ENCODE assay signal across 17 mouse cellular contexts in the genomic region with DNA sequence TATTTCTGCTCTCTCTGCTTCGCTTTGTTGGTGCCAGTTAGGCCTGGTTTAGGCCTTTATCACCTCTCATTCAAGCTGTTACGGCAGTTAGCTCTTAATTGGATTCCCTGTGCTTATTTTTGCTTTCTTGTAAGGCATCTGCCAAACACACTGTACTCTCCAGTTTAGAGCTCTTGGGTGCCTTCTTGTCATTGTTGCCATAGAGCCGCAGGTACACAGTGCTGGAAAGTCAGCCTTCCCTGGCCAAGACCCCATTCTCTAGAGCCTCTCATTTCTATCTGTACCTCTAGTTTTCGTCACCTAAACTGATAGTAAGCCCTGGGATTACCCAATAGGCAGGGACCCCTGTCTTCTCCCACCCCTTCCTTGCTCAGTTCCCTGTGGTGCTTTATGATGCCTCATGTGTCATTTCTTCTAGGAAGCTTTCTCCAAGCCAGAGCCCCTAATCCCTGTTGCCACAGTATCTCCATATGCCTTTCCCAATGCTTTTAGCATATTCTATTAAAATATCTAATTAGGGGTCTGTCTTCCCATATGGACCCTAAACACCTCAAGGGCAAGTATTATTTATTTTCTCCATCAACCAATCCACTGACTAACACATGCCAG.
DNase-seq lines count a peak whose midpoint lies in the region; ATAC-seq and TF ChIP-seq lines count a peak whose summit lies in the region.
"Had no signal": no experiment of that assay in that cellular context is flagged by ENCODE, and none has a peak within 500 bp of the region (broad histone marks: within the 10 kb centered on the region; RNA-seq: fewer than 3 reads in every experiment).

No protein-coding gene starts in this region.

- no peak overlapping the region for H3K4me3 ChIP-seq in forebrain, embryonic 14.5 days (ENCODE audit: low read depth, low read length)
- no peak overlapping the region for H3K4me3 ChIP-seq in forebrain, embryonic 11.5 days (ENCODE audit: low read depth, low read length)
- no peak overlapping the region for H3K4me3 ChIP-seq in midbrain, embryonic 11.5 days (ENCODE audit: low read depth, low read length)
- H3K4me3 ChIP-seq in midbrain, embryonic 16.5 days (ENCODE audit: low read depth, low read length) = no peak overlapping the region
- no peak overlapping the region for H3K4me3 ChIP-seq in hindbrain, postnatal 0 days (ENCODE audit: low read length)
- H3K4me3 ChIP-seq: embryonic facial prominence, embryonic 13.5 days; heart, embryonic 12.5 days; hindbrain, embryonic 15.5 days had no signal

- no peaks in the 10 kb centered on the region for H3K36me3 ChIP-seq in forebrain, embryonic 14.5 days (ENCODE audit: control insufficient read depth, insufficient read depth, low read length)
- H3K36me3 ChIP-seq in forebrain, embryonic 11.5 days (ENCODE audit: control insufficient read depth, insufficient read depth, low read length) = no peaks in the 10 kb centered on the region
- H3K36me3 ChIP-seq in midbrain, embryonic 11.5 days (ENCODE audit: control insufficient read depth, insufficient read depth, low read length) = no peaks in the 10 kb centered on the region
- H3K36me3 ChIP-seq in midbrain, embryonic 16.5 days (ENCODE audit: control insufficient read depth, insufficient read depth, low read length) = no peaks in the 10 kb centered on the region
- H3K36me3 ChIP-seq in hindbrain, postnatal 0 days (ENCODE audit: insufficient read depth, low read length) = no peaks in the 10 kb centered on the region
- H3K36me3 ChIP-seq: embryonic facial prominence, embryonic 13.5 days; heart, embryonic 12.5 days; hindbrain, embryonic 15.5 days had no signal

- no peak overlapping the region for H3K9ac ChIP-seq in forebrain, embryonic 14.5 days (ENCODE audit: low read length)
- H3K9ac ChIP-seq in forebrain, embryonic 11.5 days (ENCODE audit: low read length) = no peak overlapping the region
- H3K9ac ChIP-seq in midbrain, embryonic 11.5 days (ENCODE audit: low read length) = no peak overlapping the region
- no peak overlapping the region for H3K9ac ChIP-seq in midbrain, embryonic 16.5 days (ENCODE audit: low read depth, low read length)
- no peak overlapping the region for H3K9ac ChIP-seq in hindbrain, postnatal 0 days (replicated peaks; ENCODE audit: low read length)
- H3K9ac ChIP-seq: embryonic facial prominence, embryonic 13.5 days; heart, embryonic 12.5 days; hindbrain, embryonic 15.5 days had no signal

- H3K4me1 ChIP-seq in forebrain, embryonic 14.5 days (ENCODE audit: control insufficient read depth, insufficient read depth, low read length) = no peaks in the 10 kb centered on the region
- H3K4me1 ChIP-seq in forebrain, embryonic 11.5 days (replicated peaks; ENCODE audit: control insufficient read depth, insufficient read depth, low read length) = no peaks in the 10 kb centered on the region
- H3K4me1 ChIP-seq in midbrain, embryonic 11.5 days (ENCODE audit: control insufficient read depth, insufficient read depth, low read length) = no peaks in the 10 kb centered on the region
- no peaks in the 10 kb centered on the region for H3K4me1 ChIP-seq in midbrain, embryonic 16.5 days (ENCODE audit: control insufficient read depth, insufficient read depth, low read length)
- H3K4me1 ChIP-seq in hindbrain, postnatal 0 days (ENCODE audit: insufficient read depth, low read length) = no peaks in the 10 kb centered on the region
- H3K4me1 ChIP-seq: embryonic facial prominence, embryonic 13.5 days; heart, embryonic 12.5 days; hindbrain, embryonic 15.5 days had no signal

- ATAC-seq in forebrain, embryonic 14.5 days = peak; percentile 46
- no peak for ATAC-seq in forebrain, embryonic 11.5 days (replicated peaks; ENCODE audit: low FRiP score)
- ATAC-seq in midbrain, embryonic 11.5 days (ENCODE audit: low FRiP score) = no peak
- ATAC-seq in midbrain, embryonic 16.5 days = no peak
- ATAC-seq in hindbrain, postnatal 0 days = peak; percentile 51
- ATAC-seq in erythroblast, adult 5-6 weeks (replicated peaks; ENCODE audit: low FRiP score, poor library complexity, severe bottlenecking) = no peak

- H3K9me3 ChIP-seq in forebrain, embryonic 14.5 days (replicated peaks; ENCODE audit: control insufficient read depth, low read length) = no peaks in the 10 kb centered on the region
- no peaks in the 10 kb centered on the region for H3K9me3 ChIP-seq in forebrain, embryonic 11.5 days (ENCODE audit: control insufficient read depth, low read length)
- H3K9me3 ChIP-seq in midbrain, embryonic 11.5 days (ENCODE audit: control insufficient read depth, low read length) = no peaks in the 10 kb centered on the region
- H3K9me3 ChIP-seq in midbrain, embryonic 16.5 days (replicated peaks; ENCODE audit: control insufficient read depth, low read length, poor library complexity, severe bottlenecking) = no peaks in the 10 kb centered on the region
- H3K9me3 ChIP-seq in hindbrain, postnatal 0 days (ENCODE audit: low read length) = no peaks in the 10 kb centered on the region
- H3K9me3 ChIP-seq: embryonic facial prominence, embryonic 13.5 days; heart, embryonic 12.5 days; hindbrain, embryonic 15.5 days had no signal

- no peak overlapping the region for H3K27ac ChIP-seq in forebrain, embryonic 14.5 days (ENCODE audit: low read depth, low read length)
- no peak overlapping the region for H3K27ac ChIP-seq in forebrain, embryonic 11.5 days (ENCODE audit: low read depth, low read length)
- no peak overlapping the region for H3K27ac ChIP-seq in midbrain, embryonic 11.5 days (ENCODE audit: low read depth, low read length)
- H3K27ac ChIP-seq in midbrain, embryonic 16.5 days (ENCODE audit: low read length) = no peak overlapping the region
- no peak overlapping the region for H3K27ac ChIP-seq in hindbrain, postnatal 0 days
- H3K27ac ChIP-seq: embryonic facial prominence, embryonic 13.5 days; hindbrain, embryonic 15.5 days had no signal

- TF ChIP-seq CTCF in hindbrain, postnatal 0 days (IDR thresholded peaks at IDR 0.05; ENCODE audit: low read depth) = no peak

- no peak overlapping the region for H3K4me2 ChIP-seq in forebrain, embryonic 14.5 days (ENCODE audit: low read length)
- H3K4me2 ChIP-seq in forebrain, embryonic 11.5 days (ENCODE audit: low read depth, low read length, severe bottlenecking) = no peak overlapping the region
- no peak overlapping the region for H3K4me2 ChIP-seq in midbrain, embryonic 11.5 days
- no peak overlapping the region for H3K4me2 ChIP-seq in midbrain, embryonic 16.5 days (ENCODE audit: low read length)
- H3K4me2 ChIP-seq in hindbrain, postnatal 0 days (ENCODE audit: low read depth, low read length) = no peak overlapping the region
- H3K4me2 ChIP-seq: embryonic facial prominence, embryonic 13.5 days; heart, embryonic 12.5 days; hindbrain, embryonic 15.5 days had no signal

- 74% methylated on average over 4 of the region's 4 CpGs for WGBS in forebrain, embryonic 14.5 days
- 88% methylated on average over 4 of the region's 4 CpGs for WGBS in forebrain, embryonic 11.5 days
- WGBS in midbrain, embryonic 11.5 days = 84% methylated on average over 4 of the region's 4 CpGs
- WGBS in midbrain, embryonic 16.5 days = 81% methylated on average over 4 of the region's 4 CpGs
- WGBS in hindbrain, postnatal 0 days = 62% methylated on average over 4 of the region's 4 CpGs

- no peaks in the 10 kb centered on the region for H3K27me3 ChIP-seq in forebrain, embryonic 14.5 days (replicated peaks; ENCODE audit: control insufficient read depth, insufficient read depth, low read length)
- H3K27me3 ChIP-seq in forebrain, embryonic 11.5 days (ENCODE audit: control insufficient read depth, insufficient read depth, low read length) = no peaks in the 10 kb centered on the region
- no peaks in the 10 kb centered on the region for H3K27me3 ChIP-seq in midbrain, embryonic 11.5 days (ENCODE audit: control insufficient read depth, insufficient read depth, low read length)
- no peaks in the 10 kb centered on the region for H3K27me3 ChIP-seq in midbrain, embryonic 16.5 days (ENCODE audit: control insufficient read depth, insufficient read depth, low read depth, low read length)
- H3K27me3 ChIP-seq in hindbrain, postnatal 0 days (ENCODE audit: insufficient read depth, low read length) = no peaks in the 10 kb centered on the region
- H3K27me3 ChIP-seq: embryonic facial prominence, embryonic 13.5 days; heart, embryonic 12.5 days; hindbrain, embryonic 15.5 days had no signal

- DNase-seq in forebrain, embryonic 14.5 days (ENCODE audit: low spot score) = peak; percentile 20
- DNase-seq in forebrain, embryonic 11.5 days (ENCODE audit: low spot score) = no peak
- peak; percentile 73 for DNase-seq in midbrain, embryonic 11.5 days (ENCODE audit: low spot score, missing footprints)
- DNase-seq in retina, postnatal 1 day = peak; percentile 1
- no peak for DNase-seq in retina, embryonic 14.5 days (ENCODE audit: low spot score)
- no peak for DNase-seq in hindbrain, postnatal 0 days (ENCODE audit: low spot score)
- DNase-seq: adrenal gland, postnatal 14 days; cerebellum, adult 18-20 months; cerebellum, adult 9-11 months; cerebellum, postnatal 36 days; gastrocnemius, postnatal 14 days; kidney, adult 11 months had no signal

Comparison
In these comparisons a context has a peak if more than half of its experiments do, and no peak if none do; other contexts are left out.
1. ATAC-seq: peak in forebrain, embryonic 14.5 days (single experiment) and hindbrain, postnatal 0 days (single experiment); none in forebrain, embryonic 11.5 days (single experiment), midbrain, embryonic 11.5 days (single experiment), midbrain, embryonic 16.5 days (single experiment) and erythroblast, adult 5-6 weeks (single experiment).
2. DNase-seq: peak in forebrain, embryonic 14.5 days (single experiment), midbrain, embryonic 11.5 days (single experiment) and retina, postnatal 1 day (single experiment); none in forebrain, embryonic 11.5 days (single experiment), retina, embryonic 14.5 days (single experiment) and hindbrain, postnatal 0 days (single experiment).